Mouse (Mus musculus) heart, adult 2 months (tissue): Measurements from ENCODE around the gene Hrh2.

Source experiments
- CTCF ChIP-seq: fragments of 200-600 bp; IDR thresholded peaks from 2 replicates; pipeline ENCODE4 v1.8.1; 2022; ENCODE audit warnings: antibody characterized with exemption, mild to moderate bottlenecking, moderate library complexity
- EP300 ChIP-seq: fragments of 200-500 bp; IDR thresholded peaks from 2 replicates; pipeline ENCODE4 v1.6.1; 2011; ENCODE audit warnings: low read depth, low read length, control low read depth; ENCODE audit not compliant: insufficient read depth
- POLR2A ChIP-seq: fragments of 200-500 bp; IDR thresholded peaks from 2 replicates; pipeline ENCODE4 v1.6.1; 2011; ENCODE audit warnings: mild to moderate bottlenecking, low read depth, low read length, control low read depth; ENCODE audit not compliant: insufficient read depth

DNA sequence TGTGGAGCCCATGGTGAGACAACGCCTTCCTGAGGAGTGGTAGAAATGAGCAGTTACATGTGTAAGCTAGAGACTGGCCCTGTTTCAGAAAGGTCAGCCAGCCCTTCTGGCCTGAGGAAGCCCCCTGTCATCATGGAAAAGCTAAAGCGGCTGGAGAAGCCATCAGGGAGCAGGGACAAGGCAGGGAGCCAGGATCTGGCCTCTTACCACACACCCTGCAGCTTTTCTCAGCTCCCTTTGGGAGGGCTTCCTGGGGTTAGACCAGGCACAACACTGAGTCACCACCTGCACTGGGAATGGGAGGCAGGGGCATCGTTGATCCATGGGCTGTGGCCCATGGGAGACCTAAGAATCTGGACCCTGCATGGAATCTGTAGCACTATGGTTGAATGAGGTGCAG, 11.5 kb upstream of the Hrh2 start:
- TF ChIP-seq CTCF (peak; percentile 24; the same call in 1 of the 2 replicates), EP300 (peak; percentile 71; the same call in 1 of the 2 replicates), POLR2A (no peak)
